Mouse (Mus musculus) limb, embryonic 14.5 days (tissue): ENCODE results near the gene Tesk2. TPM values are rescaled to one million over a fixed set of nuclear protein-coding genes. Genes with fewer than 3 reads are reported as not detected.
A peak's percentile ranks its signal among the peaks of the same experiment; 100 is the strongest.

Experiments
- ATAC-seq: fragments of 200-750 bp; cut with Nextera tagmentation; 2 replicates; pipeline ENCODE4 v1.8.0; 2017; ENCODE audit warnings: low read depth, moderate number of reproducible peaks, moderate TSS enrichment; ENCODE audit not compliant: low FRiP score
- DNase-seq: peaks from one replicate; pipeline ENCODE4 v3.0.0-alpha.2; 2015; ENCODE audit warnings: low spot score
- H3K27ac ChIP-seq: fragments of 300-500 bp; sonication (generic); replicated peaks from 2 replicates; pipeline ENCODE4 v1.5.1; 2014; ENCODE audit warnings: low read depth, mild to moderate bottlenecking, low read length, moderate library complexity, mixed read lengths
- H3K27me3 ChIP-seq: fragments of 300-500 bp; sonication (generic); 2 replicates; pipeline ENCODE4 v1.6.1; 2014; ENCODE audit warnings: low read length, mixed read lengths; ENCODE audit not compliant: control insufficient read depth, insufficient read depth
- H3K36me3 ChIP-seq: fragments of 300-500 bp; sonication (generic); 2 replicates; pipeline ENCODE4 v1.6.1; 2014; ENCODE audit warnings: mild to moderate bottlenecking, low read length, moderate library complexity, mixed read lengths; ENCODE audit not compliant: control insufficient read depth, insufficient read depth
- H3K4me1 ChIP-seq: fragments of 300-500 bp; sonication (generic); 2 replicates; pipeline ENCODE4 v1.6.1; 2014; ENCODE audit warnings: antibody characterized with exemption, low read length, mixed read lengths; ENCODE audit not compliant: control insufficient read depth, insufficient read depth
- H3K4me2 ChIP-seq: fragments of 300-500 bp; sonication (generic); replicated peaks from 2 replicates; pipeline ENCODE4 v1.6.1; 2014; ENCODE audit warnings: low read depth, mild to moderate bottlenecking, low read length, moderate library complexity; ENCODE audit not compliant: severe bottlenecking
- H3K4me3 ChIP-seq: fragments of 300-500 bp; sonication (generic); replicated peaks from 2 replicates; pipeline ENCODE4 v1.5.1; 2014; ENCODE audit warnings: low read length
- H3K9ac ChIP-seq: fragments of 300-500 bp; sonication (generic); 2 replicates; pipeline ENCODE4 v1.6.1; 2014; ENCODE audit warnings: mild to moderate bottlenecking, low read depth, low read length, moderate library complexity; ENCODE audit not compliant: severe bottlenecking
- H3K9me3 ChIP-seq: fragments of 300-500 bp; sonication (generic); 2 replicates; pipeline ENCODE4 v1.6.1; 2016; ENCODE audit warnings: low read length; ENCODE audit not compliant: control insufficient read depth
- POLR2A ChIP-seq: fragments of 200-500 bp; IDR thresholded peaks from 2 replicates; pipeline ENCODE4 v1.8.0; 2012; ENCODE audit warnings: inconsistent platforms, mild to moderate bottlenecking, moderate library complexity, borderline replicate concordance; ENCODE audit not compliant: insufficient read depth, insufficient read length; ENCODE audit errors: extremely low read depth
- WGBS: fragments of 180-500 bp; shearing (Covaris S2); extraction: QIAGEN DNeasy Blood & Tissue Kit; methylation state at CpG from one replicate; pipeline ENCODE4 v1.1.7; 2014; 5-methylcytosine and 5-hydroxymethylcytosine counted together
- polyA plus RNA-seq, 2 experiments: library from polyadenylated mRNA; depleted of rRNA in 1 of 2; stranded (reverse) in 1 of 2; unstranded in 1 of 2; fragments of >200 nt; fragmentation: Nextera tagmentation in 1 of 2; extraction: Ambion mirVana in 1 of 2; gene quantifications; 2 replicates each; pipeline versions ENCODE4 v1.2.1 to v1.2.3; 2012 to 2014

The Tesk2 gene
- polyA plus RNA-seq, 2 experiments: 7.3 to 10.3 TPM

GRCm38 (mm10) chr4:116817486-116817885 is 96.7 kb downstream of the Tesk2 start:
- no peak overlapping the region for H3K4me2 ChIP-seq
- no peaks in the 10 kb centered on the region; the same call in 1 of the 2 replicates for H3K4me1 ChIP-seq
- H3K36me3 ChIP-seq: peaks cover 12% of the 10 kb centered on the region; the same call in 1 of the 2 replicates
- H3K9ac ChIP-seq: no peak overlapping the region
- ATAC-seq (no peak), DNase-seq (no peak)
- H3K27me3 ChIP-seq: peaks cover 13% of the 10 kb centered on the region; the same call in 1 of the 2 replicates
- no peak overlapping the region for H3K27ac ChIP-seq
- 91% methylated on average over 6 of the region's 6 CpGs for WGBS
- no peaks in the 10 kb centered on the region for H3K9me3 ChIP-seq
- TF ChIP-seq POLR2A: no peak
- H3K4me3 ChIP-seq: no peak overlapping the region

- no peak for TF ChIP-seq POLR2A
- Histone ChIP-seq H3K27ac (no peak overlapping the region), H3K4me1 (peaks cover 2% of the 10 kb centered on the region; the same call in 1 of the 2 replicates), H3K36me3 (peaks cover 12% of the 10 kb centered on the region; the same call in 1 of the 2 replicates), H3K9ac (peak overlapping the region; percentile 55; the same call in 1 of the 2 replicates), H3K4me3 (peak overlapping the region; percentile 52), H3K9me3 (no peaks in the 10 kb centered on the region), H3K4me2 (peak overlapping the region; percentile 98), H3K27me3 (peaks cover 13% of the 10 kb centered on the region; the same call in 1 of the 2 replicates)
- no peak for ATAC-seq
- no peak for DNase-seq
- 19% methylated on average over 32 of the region's 32 CpGs for WGBS
These were observed 99.5 kb downstream of the Tesk2 start for GRCm38 (mm10) chr4:116819968-116820901.

DNA sequence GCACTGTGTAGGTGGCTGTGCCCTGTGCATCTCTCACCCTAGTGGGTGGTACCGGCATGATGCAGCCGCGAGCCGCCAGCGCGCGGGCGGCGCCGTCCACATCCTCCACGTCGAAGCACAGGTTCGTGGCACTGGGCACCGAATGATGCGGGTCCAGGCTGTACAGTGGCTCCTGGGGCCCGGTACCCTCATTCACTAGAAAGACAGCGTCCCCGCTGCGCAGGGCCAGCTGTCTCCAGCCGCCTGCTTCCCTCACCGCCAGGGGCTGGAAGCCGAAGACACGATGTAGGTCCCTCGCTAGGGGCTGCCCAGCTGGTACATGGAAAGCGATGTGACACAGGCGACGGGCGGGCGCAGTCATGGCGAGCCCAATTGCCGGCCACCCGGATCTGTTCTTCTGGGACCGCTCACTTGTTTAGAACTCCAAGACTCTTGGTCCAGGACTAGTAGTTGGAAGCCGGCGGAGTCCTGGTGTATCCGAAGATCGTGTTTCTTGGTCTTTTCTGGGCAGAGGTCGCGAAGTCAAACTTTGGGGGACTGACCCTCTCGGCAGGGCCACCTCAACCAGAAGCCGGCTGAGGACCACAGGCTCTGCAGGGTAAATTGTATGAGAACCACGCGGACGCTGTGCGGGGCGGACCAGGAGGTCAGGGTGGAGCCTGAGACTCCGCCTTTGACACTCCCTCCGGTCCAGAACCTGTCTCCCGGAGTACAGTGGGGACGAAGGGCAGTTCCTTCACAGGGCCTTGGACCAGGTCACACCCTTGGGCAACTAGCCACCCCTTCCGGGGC is 100.3 kb downstream of the Tesk2 start:
- Histone ChIP-seq H3K4me3 (peak overlapping the region; percentile 52), H3K27ac (no peak overlapping the region), H3K27me3 (peaks cover 13% of the 10 kb centered on the region; the same call in 1 of the 2 replicates), H3K36me3 (peaks cover 12% of the 10 kb centered on the region; the same call in 1 of the 2 replicates), H3K9ac (peak overlapping the region; percentile 55), H3K9me3 (no peaks in the 10 kb centered on the region), H3K4me1 (peaks cover 4% of the 10 kb centered on the region; the same call in 1 of the 2 replicates), H3K4me2 (peak overlapping the region; percentile 98)
- WGBS: 1% methylated on average over 50 of the region's 51 CpGs
- DNase-seq (peak; percentile 52), ATAC-seq (peak; percentile 78)
- TF ChIP-seq POLR2A: no peak

DNA sequence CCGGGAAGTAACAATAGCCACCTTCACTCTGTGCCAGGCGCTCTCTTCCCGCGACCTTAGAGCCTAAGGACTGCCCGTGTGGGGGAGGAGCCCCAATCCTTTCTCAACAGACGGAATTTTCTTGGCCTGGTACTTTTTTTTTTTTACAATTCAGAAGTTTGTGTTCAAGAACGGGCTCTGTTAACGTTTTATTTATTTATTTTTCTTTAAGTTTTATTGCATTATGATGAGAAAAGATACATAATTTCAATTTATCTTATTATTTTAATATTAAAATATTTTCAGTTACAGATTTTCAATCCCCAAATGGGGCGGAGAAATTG is 100.9 kb downstream of the Tesk2 start, which contains the start of gene Hpdl:
Gene Hpdl (minus strand): TSS at position 14 of the 323 bp plus-strand sequence.
- Histone ChIP-seq H3K4me3 (peak within 1 kb of the TSS; percentile 52), H3K27me3 (peaks cover 13% of the 10 kb centered on the region; the same call in 1 of the 2 replicates), H3K9me3 (no peaks in the 10 kb centered on the region), H3K36me3 (peaks cover 7% of the 10 kb centered on the region; the same call in 1 of the 2 replicates), H3K4me1 (peaks cover 4% of the 10 kb centered on the region; the same call in 1 of the 2 replicates), H3K9ac (peak within 1 kb of the TSS; percentile 55), H3K27ac (no peak within 1 kb of the TSS), H3K4me2 (peak within 1 kb of the TSS; percentile 98)
- DNase-seq (no peak), ATAC-seq (peak; percentile 38; the same call in 1 of the 2 replicates)
- no peak for TF ChIP-seq POLR2A
- WGBS: 11% methylated on average over 9 of the region's 9 CpGs
